Mouse (Mus musculus): ENCODE measurements around the gene Hao2. TPM values are rescaled to one million over a fixed set of nuclear protein-coding genes. Genes with fewer than 3 reads are reported as not detected.
A peak's percentile ranks its signal among the peaks of the same experiment; 100 is the strongest.

The Hao2 gene
- polyA plus RNA-seq, 1 experiment = not detected

DNA sequence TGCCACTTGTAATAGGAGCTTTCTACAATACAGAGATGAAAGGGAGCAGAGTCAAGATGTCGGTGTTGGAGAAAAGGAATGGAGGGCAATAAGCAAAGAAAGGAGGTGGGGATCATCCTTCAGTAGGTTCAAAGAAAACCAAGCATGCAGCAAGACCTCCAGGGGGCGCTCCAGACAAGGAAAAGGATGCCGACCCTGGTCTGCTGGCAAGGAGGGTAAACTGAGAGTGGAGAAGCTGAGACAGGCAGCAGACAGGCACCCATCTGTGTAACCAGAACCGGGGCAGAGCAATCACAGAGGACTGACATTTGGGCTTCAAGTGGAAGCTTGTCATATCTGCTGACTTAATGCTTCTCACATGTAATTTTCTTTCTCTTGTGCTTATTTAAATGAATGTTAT, 22.6 kb upstream of the Hao2 start:
- TF ChIP-seq CTCF (IDR thresholded peaks at IDR 0.05; ENCODE audit: control insufficient read depth, insufficient read depth, insufficient read length) (peak; percentile 4), FOSL1 (IDR thresholded peaks at IDR 0.05; ENCODE audit: insufficient read depth, low read length, poor library complexity, severe bottlenecking) (no peak)
- Histone ChIP-seq H3K4me3 (ENCODE audit: insufficient read depth, poor library complexity, severe bottlenecking) (no peak overlapping the region), H3K79me2 (ENCODE audit: control insufficient read depth, insufficient read depth) (no peaks in the 10 kb centered on the region), H3K79me3 (ENCODE audit: low read depth) (no peaks in the 10 kb centered on the region), H3K36me3 (ENCODE audit: control insufficient read depth, insufficient read depth) (no peaks in the 10 kb centered on the region), H3ac (ENCODE audit: control insufficient read depth, insufficient read length, low read depth) (no peak overlapping the region), H3K27me3 (ENCODE audit: control insufficient read depth, insufficient read depth, insufficient read length) (no peaks in the 10 kb centered on the region)

DNA sequence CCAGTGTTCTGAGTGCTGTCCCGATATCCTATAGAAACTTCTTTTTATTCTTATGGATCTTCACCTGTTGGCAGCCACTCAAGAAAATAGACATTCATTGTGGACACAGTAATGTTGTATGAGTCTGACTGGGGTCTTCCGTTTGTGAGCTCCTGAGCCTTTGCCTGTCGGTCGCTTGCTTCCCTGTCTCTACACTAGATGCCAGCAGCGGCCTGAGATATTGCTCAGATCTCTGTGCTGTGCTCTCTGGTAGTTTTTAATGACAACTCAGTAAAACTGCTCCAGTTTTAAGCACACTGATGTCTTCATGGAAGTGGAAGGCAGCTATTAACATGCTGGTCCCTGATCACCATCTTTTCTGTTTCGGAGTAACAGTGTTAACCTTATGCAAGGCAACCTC, 20.6 kb upstream of the Hao2 start:
- no peak for TF ChIP-seq MAX (IDR thresholded peaks at IDR 0.05)
- TF ChIP-seq MYOD1 (IDR thresholded peaks at IDR 0.05; ENCODE audit: control insufficient read depth, insufficient read length, low read depth) = no peak
- TF ChIP-seq FOSL1 (IDR thresholded peaks at IDR 0.05; ENCODE audit: insufficient read depth, low read length, poor library complexity, severe bottlenecking) = no peak
- no peak for TF ChIP-seq USF1 (IDR thresholded peaks at IDR 0.05; ENCODE audit: low read depth)
- TF ChIP-seq CEBPB (IDR thresholded peaks at IDR 0.05; ENCODE audit: low read depth) = no peak
- no peak for TF ChIP-seq MYOG (IDR thresholded peaks at IDR 0.05; ENCODE audit: control insufficient read depth, extremely low read depth, insufficient read length)
- TF ChIP-seq CTCF (IDR thresholded peaks at IDR 0.05; ENCODE audit: control insufficient read depth, insufficient read depth, insufficient read length) = no peak
- no peak overlapping the region for H3K4me3 ChIP-seq (ENCODE audit: insufficient read depth, poor library complexity, severe bottlenecking)
- H3K27me3 ChIP-seq (ENCODE audit: control insufficient read depth, insufficient read depth, insufficient read length) = no peaks in the 10 kb centered on the region
- H3K79me3 ChIP-seq (ENCODE audit: low read depth) = no peaks in the 10 kb centered on the region
- H3K79me2 ChIP-seq (ENCODE audit: control insufficient read depth, insufficient read depth) = no peaks in the 10 kb centered on the region
- no peaks in the 10 kb centered on the region for H3K36me3 ChIP-seq (ENCODE audit: control insufficient read depth, insufficient read depth)
- H3ac ChIP-seq (ENCODE audit: control insufficient read depth, insufficient read length, low read depth) = no peak overlapping the region

DNA sequence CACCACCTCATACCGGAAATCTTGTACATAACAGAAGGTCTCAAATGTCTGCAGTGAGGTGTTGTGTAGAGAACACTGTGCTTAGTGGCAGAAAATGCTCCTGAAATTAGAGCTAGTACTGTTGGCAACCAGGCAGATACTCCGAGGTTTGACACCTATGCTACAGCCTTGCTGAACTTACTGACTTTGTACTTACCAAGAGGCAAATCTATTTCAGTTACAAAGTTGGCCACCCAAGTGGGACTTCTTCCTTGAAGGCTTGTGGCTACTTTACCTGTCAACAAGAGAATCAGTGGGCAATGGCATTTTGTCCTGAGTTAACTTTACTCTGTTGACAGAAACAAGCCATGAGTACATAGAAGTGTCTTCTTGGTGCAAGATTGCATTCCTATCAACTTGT, 4.6 kb upstream of the Hao2 start:
- no peak overlapping the region for H3ac ChIP-seq (ENCODE audit: control insufficient read depth, insufficient read length, low read depth)
- TF ChIP-seq CEBPB (IDR thresholded peaks at IDR 0.05; ENCODE audit: low read depth) = no peak
- TF ChIP-seq MAX (IDR thresholded peaks at IDR 0.05) = no peak
- TF ChIP-seq USF1 (IDR thresholded peaks at IDR 0.05; ENCODE audit: low read depth) = no peak
- no peak for TF ChIP-seq MYOG (IDR thresholded peaks at IDR 0.05; ENCODE audit: control insufficient read depth, extremely low read depth, insufficient read length)
- TF ChIP-seq MYOD1 (IDR thresholded peaks at IDR 0.05; ENCODE audit: control insufficient read depth, insufficient read length, low read depth) = no peak
- no peak for TF ChIP-seq FOSL1 (IDR thresholded peaks at IDR 0.05; ENCODE audit: insufficient read depth, low read length, poor library complexity, severe bottlenecking)
- no peak for TF ChIP-seq CTCF (IDR thresholded peaks at IDR 0.05; ENCODE audit: control insufficient read depth, insufficient read depth, insufficient read length)
- no peaks in the 10 kb centered on the region for H3K36me3 ChIP-seq (ENCODE audit: control insufficient read depth, insufficient read depth)
- no peaks in the 10 kb centered on the region for H3K79me3 ChIP-seq (ENCODE audit: low read depth)
- H3K4me3 ChIP-seq (ENCODE audit: insufficient read depth, poor library complexity, severe bottlenecking) = no peak overlapping the region
- H3K79me2 ChIP-seq (ENCODE audit: control insufficient read depth, insufficient read depth) = no peaks in the 10 kb centered on the region
- no peaks in the 10 kb centered on the region for H3K27me3 ChIP-seq (ENCODE audit: control insufficient read depth, insufficient read depth, insufficient read length)

DNA sequence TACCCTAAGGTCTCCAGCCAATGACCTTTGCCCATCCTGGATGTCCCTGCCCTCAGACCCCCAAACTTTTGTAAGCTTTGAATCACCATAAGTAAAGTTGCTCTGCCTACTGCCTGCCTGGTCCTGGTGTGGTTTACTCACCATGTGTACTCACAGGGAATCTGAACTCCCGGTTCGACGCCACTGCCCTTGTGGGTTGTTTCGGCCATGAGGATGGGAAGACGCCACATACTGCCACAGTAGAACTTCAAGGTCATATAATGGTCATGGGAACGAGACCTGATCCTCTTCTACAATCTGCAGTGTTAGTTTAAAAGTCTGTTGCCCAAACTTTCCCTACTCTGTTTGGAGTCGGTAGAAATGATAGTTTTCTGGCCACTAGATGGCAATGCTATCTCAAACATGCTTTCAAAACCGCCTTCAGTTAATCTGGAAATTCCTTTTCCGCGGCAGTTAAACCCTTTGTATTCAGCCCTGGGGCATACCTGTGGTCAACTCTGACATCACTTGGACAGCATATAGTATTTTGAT, 2.1 kb upstream of the Hao2 start:
- no peaks in the 10 kb centered on the region for H3K79me3 ChIP-seq (ENCODE audit: low read depth)
- no peaks in the 10 kb centered on the region for H3K27me3 ChIP-seq (ENCODE audit: control insufficient read depth, insufficient read depth, insufficient read length)
- no peak overlapping the region for H3K4me3 ChIP-seq (ENCODE audit: insufficient read depth, poor library complexity, severe bottlenecking)
- TF ChIP-seq USF1 (IDR thresholded peaks at IDR 0.05; ENCODE audit: low read depth) (no peak), FOSL1 (IDR thresholded peaks at IDR 0.05; ENCODE audit: insufficient read depth, low read length, poor library complexity, severe bottlenecking) (no peak), CEBPB (IDR thresholded peaks at IDR 0.05; ENCODE audit: low read depth) (no peak), MYOD1 (IDR thresholded peaks at IDR 0.05; ENCODE audit: control insufficient read depth, insufficient read length, low read depth) (no peak), MAX (IDR thresholded peaks at IDR 0.05) (no peak), CTCF (IDR thresholded peaks at IDR 0.05; ENCODE audit: control insufficient read depth, insufficient read depth, insufficient read length) (no peak), MYOG (IDR thresholded peaks at IDR 0.05; ENCODE audit: control insufficient read depth, extremely low read depth, insufficient read length) (no peak)
- H3K79me2 ChIP-seq (ENCODE audit: control insufficient read depth, insufficient read depth) = no peaks in the 10 kb centered on the region
- H3ac ChIP-seq (ENCODE audit: control insufficient read depth, insufficient read length, low read depth) = no peak overlapping the region
- H3K36me3 ChIP-seq (ENCODE audit: control insufficient read depth, insufficient read depth) = no peaks in the 10 kb centered on the region

DNA sequence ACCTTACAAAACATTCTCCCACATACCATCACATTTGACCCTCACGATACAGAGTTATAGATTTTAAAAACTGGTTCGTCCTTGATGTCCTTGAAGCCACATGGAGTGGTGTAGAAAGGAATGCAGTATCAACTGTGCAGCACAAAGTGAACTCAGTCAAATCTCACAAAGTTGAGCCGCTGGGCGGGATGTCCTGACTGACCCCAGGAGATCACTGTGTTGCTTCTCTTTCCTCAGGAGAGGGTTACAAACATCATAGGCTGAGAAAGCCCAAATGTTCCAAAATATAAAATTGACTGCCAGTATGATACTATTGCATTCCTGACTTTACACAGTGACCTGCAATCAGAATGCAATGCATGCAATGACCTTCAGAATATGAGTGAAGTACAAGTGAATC, 2.6 kb downstream of the Hao2 start:
- no peaks in the 10 kb centered on the region for H3K79me2 ChIP-seq (ENCODE audit: control insufficient read depth, insufficient read depth)
- H3ac ChIP-seq (ENCODE audit: control insufficient read depth, insufficient read length, low read depth) = no peak overlapping the region
- no peaks in the 10 kb centered on the region for H3K27me3 ChIP-seq (ENCODE audit: control insufficient read depth, insufficient read depth, insufficient read length)
- H3K79me3 ChIP-seq (ENCODE audit: low read depth) = no peaks in the 10 kb centered on the region
- no peaks in the 10 kb centered on the region for H3K36me3 ChIP-seq (ENCODE audit: control insufficient read depth, insufficient read depth)
- no peak overlapping the region for H3K4me3 ChIP-seq (ENCODE audit: insufficient read depth, poor library complexity, severe bottlenecking)
- TF ChIP-seq MAX (IDR thresholded peaks at IDR 0.05) = no peak
- no peak for TF ChIP-seq CTCF (IDR thresholded peaks at IDR 0.05; ENCODE audit: control insufficient read depth, insufficient read depth, insufficient read length)
- no peak for TF ChIP-seq CEBPB (IDR thresholded peaks at IDR 0.05; ENCODE audit: low read depth)
- no peak for TF ChIP-seq MYOD1 (IDR thresholded peaks at IDR 0.05; ENCODE audit: control insufficient read depth, insufficient read length, low read depth)
- no peak for TF ChIP-seq USF1 (IDR thresholded peaks at IDR 0.05; ENCODE audit: low read depth)

DNA sequence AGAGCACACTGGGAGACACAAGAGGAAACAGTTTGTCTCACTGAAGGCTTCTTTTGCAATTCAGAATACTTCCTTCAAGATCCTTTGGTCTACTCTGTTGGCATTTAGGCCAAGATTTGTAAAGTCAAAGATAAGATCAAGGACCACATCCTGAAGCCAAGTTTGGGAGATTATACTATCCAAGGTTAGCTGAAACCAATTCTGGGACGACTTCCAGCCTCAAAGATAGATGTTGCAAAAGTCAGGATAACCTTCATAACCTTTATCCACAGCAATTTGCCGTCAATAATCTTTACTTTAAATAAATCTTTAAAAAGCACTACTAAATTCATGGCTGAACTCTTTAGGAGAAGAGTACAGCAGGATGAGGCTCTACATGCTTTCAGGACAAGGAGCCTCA, 4.8 kb downstream of the Hao2 start:
- no peaks in the 10 kb centered on the region for H3K27me3 ChIP-seq (ENCODE audit: control insufficient read depth, insufficient read depth, insufficient read length)
- no peak overlapping the region for H3K4me3 ChIP-seq (ENCODE audit: insufficient read depth, poor library complexity, severe bottlenecking)
- H3K36me3 ChIP-seq (ENCODE audit: control insufficient read depth, insufficient read depth) = no peaks in the 10 kb centered on the region
- TF ChIP-seq CTCF (IDR thresholded peaks at IDR 0.05; ENCODE audit: control insufficient read depth, insufficient read depth, insufficient read length) (no peak), FOSL1 (IDR thresholded peaks at IDR 0.05; ENCODE audit: insufficient read depth, low read length, poor library complexity, severe bottlenecking) (no peak), MYOD1 (IDR thresholded peaks at IDR 0.05; ENCODE audit: control insufficient read depth, insufficient read length, low read depth) (no peak), MAX (IDR thresholded peaks at IDR 0.05) (no peak), MYOG (IDR thresholded peaks at IDR 0.05; ENCODE audit: control insufficient read depth, extremely low read depth, insufficient read length) (no peak), USF1 (IDR thresholded peaks at IDR 0.05; ENCODE audit: low read depth) (no peak), CEBPB (IDR thresholded peaks at IDR 0.05; ENCODE audit: low read depth) (no peak)
- H3K79me2 ChIP-seq (ENCODE audit: control insufficient read depth, insufficient read depth) = no peaks in the 10 kb centered on the region
- no peak overlapping the region for H3ac ChIP-seq (ENCODE audit: control insufficient read depth, insufficient read length, low read depth)
- H3K79me3 ChIP-seq (ENCODE audit: low read depth) = no peaks in the 10 kb centered on the region
